Mouse (Mus musculus): ENCODE measurements around the gene Tas1r2. TPM values are rescaled to one million over a fixed set of nuclear protein-coding genes. Genes with fewer than 3 reads are reported as not detected.

Tas1r2 gene
- polyA plus RNA-seq, 1 experiment from 2014 or later: not detected

DNA sequence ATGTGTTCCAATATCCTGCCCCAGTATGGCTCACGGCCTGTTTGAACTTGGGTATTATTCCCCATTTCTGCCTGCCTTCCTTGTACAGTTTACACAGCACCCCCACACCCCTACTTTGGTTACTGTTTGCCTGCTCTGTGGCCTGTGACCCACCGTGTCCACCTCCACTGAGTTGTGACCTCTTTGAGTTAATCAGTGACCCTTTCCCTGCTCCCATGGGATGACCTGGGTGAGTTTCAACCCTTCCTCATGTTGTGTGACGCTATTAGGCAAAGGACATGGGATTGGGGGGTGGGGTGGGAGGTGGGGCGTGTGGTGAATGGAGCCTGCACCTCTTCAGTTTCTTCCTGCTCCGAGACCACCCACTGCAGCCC lies 29.2 kb upstream of the Tas1r2 start:
- Histone ChIP-seq H3K27me3 (ENCODE audit: low read depth, poor library complexity, severe bottlenecking) (no peaks in the 10 kb centered on the region), H3K9me3 (replicated peaks) (no peaks in the 10 kb centered on the region), H3K4me3 (peak overlapping the region; percentile 68; the same call in 1 of the 2 replicates), H3K36me3 (0 out of 2 replicates have a peak, but pooled peaks cover 7% of the 10 kb centered on the region), H3K27ac (no peak overlapping the region), H3K4me1 (peaks cover 20% of the 10 kb centered on the region)
- no peak for DNase-seq (ENCODE audit: low spot score)
- 71% methylated on average over 5 of the region's 5 CpGs for WGBS

DNA sequence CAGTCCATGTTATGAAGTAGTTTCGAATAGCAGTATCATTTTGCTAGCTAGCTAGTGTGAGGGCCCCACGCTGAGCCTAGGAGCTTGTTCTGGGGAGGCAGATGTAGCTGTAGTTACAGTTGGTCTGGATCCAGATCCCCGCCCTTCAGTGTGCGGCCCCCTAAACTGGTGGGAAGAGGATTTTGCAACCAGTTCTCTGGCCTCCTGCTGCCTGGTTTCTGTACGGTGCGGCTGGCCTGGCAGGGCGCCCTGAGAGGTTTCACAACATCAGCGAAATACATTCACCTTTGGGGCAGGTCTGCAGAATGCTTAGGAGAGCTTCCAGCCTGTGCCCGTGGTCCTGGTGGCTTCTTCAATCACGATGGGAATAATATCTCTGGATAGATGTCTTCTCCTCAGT lies 28.6 kb upstream of the Tas1r2 start:
- Histone ChIP-seq H3K4me3 (no peak overlapping the region), H3K36me3 (0 out of 2 replicates have a peak, but pooled peaks cover 4% of the 10 kb centered on the region), H3K9me3 (replicated peaks) (no peaks in the 10 kb centered on the region), H3K27me3 (ENCODE audit: low read depth, poor library complexity, severe bottlenecking) (no peaks in the 10 kb centered on the region), H3K27ac (no peak overlapping the region), H3K4me1 (peaks cover 20% of the 10 kb centered on the region)
- DNase-seq (ENCODE audit: low spot score): no peak
- WGBS: 87% methylated on average over 10 of the region's 10 CpGs

GRCm38 (mm10) chr4:139627361-139627760 lies 26.0 kb upstream of the Tas1r2 start:
- no peaks in the 10 kb centered on the region for H3K27me3 ChIP-seq (ENCODE audit: low read depth, poor library complexity, severe bottlenecking)
- H3K9me3 ChIP-seq (replicated peaks): no peaks in the 10 kb centered on the region
- H3K36me3 ChIP-seq: no peaks in the 10 kb centered on the region
- H3K4me3 ChIP-seq: no peak overlapping the region
- H3K27ac ChIP-seq: no peak overlapping the region
- WGBS: 96% methylated on average over 11 of the region's 11 CpGs
- peaks cover 17% of the 10 kb centered on the region for H3K4me1 ChIP-seq
- no peak for DNase-seq (ENCODE audit: low spot score)

DNA sequence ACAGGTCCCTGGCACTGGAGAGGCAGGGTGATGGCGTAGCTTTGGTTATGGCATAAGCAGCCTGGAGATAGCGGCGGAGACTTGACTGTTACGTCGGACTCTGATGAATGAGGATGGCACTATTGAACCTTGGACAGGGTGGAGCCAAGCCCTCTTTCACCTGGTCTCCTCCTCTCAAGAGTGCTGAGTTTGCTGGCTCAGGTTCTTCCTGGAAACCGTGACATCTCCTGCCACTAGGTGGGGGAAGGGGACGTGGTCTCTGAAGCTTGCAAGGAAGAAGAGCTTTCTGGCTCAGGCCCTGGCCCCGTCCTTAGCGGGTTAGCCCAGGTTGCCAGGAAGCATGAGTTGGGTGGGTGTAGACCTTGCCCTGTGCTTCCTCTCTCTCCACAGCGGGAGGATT lies 23.2 kb upstream of the Tas1r2 start:
- H3K36me3 ChIP-seq: no peaks in the 10 kb centered on the region
- no peaks in the 10 kb centered on the region for H3K27me3 ChIP-seq (ENCODE audit: low read depth, poor library complexity, severe bottlenecking)
- DNase-seq (ENCODE audit: low spot score): no peak
- 75% methylated on average over 10 of the region's 10 CpGs for WGBS
- no peaks in the 10 kb centered on the region for H3K9me3 ChIP-seq (replicated peaks)
- H3K4me1 ChIP-seq: no peaks in the 10 kb centered on the region
- no peak overlapping the region for H3K4me3 ChIP-seq
- no peak overlapping the region for H3K27ac ChIP-seq

DNA sequence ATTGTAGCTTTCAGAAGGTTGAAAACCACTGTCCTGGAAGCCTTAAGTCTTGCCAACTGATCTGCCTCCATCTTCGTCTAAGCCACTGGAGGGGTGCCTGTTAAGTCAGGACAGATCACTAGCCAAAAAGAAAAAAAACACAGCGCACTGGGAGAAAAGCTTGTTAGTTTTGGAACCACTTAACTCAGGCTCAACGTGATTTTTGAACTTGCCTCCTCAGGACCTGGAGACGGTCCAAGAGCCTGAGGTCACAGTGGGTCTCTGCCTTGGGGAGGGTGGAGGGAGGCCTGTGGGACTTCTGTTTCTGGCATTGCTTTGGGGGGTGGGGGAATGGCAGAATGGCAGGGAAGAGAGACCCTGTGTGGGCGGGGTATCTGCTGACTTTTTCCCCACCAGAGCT lies 22.2 kb upstream of the Tas1r2 start:
- no peaks in the 10 kb centered on the region for H3K27me3 ChIP-seq (ENCODE audit: low read depth, poor library complexity, severe bottlenecking)

GRCm38 (mm10) chr4:139631569-139632253 lies 21.6 kb upstream of the Tas1r2 start:
- Histone ChIP-seq H3K4me3 (no peak overlapping the region), H3K27ac (no peak overlapping the region), H3K36me3 (peaks cover 5% of the 10 kb centered on the region), H3K27me3 (ENCODE audit: low read depth, poor library complexity, severe bottlenecking) (no peaks in the 10 kb centered on the region), H3K4me1 (no peaks in the 10 kb centered on the region), H3K9me3 (replicated peaks) (no peaks in the 10 kb centered on the region)
- WGBS: 92% methylated on average over 7 of the region's 7 CpGs
- no peak for DNase-seq (ENCODE audit: low spot score)

More for the DNA sequence above, 22.2 kb upstream of the Tas1r2 start:
- Histone ChIP-seq H3K9me3 (replicated peaks) (no peaks in the 10 kb centered on the region), H3K36me3 (peaks cover 5% of the 10 kb centered on the region), H3K4me3 (no peak overlapping the region), H3K4me1 (no peaks in the 10 kb centered on the region), H3K27ac (no peak overlapping the region)
- 86% methylated on average over 5 of the region's 5 CpGs for WGBS
- no peak for DNase-seq (ENCODE audit: low spot score)

GRCm38 (mm10) chr4:139632254-139632580 lies 21.1 kb upstream of the Tas1r2 start:
- DNase-seq (ENCODE audit: low spot score): no peak
- Histone ChIP-seq H3K27me3 (ENCODE audit: low read depth, poor library complexity, severe bottlenecking) (peaks cover 5% of the 10 kb centered on the region; the same call in 1 of the 2 replicates), H3K4me1 (no peaks in the 10 kb centered on the region), H3K4me3 (no peak overlapping the region), H3K27ac (no peak overlapping the region), H3K36me3 (peaks cover 10% of the 10 kb centered on the region), H3K9me3 (replicated peaks) (no peaks in the 10 kb centered on the region)
- WGBS: 86% methylated on average over 10 of the region's 10 CpGs

DNA sequence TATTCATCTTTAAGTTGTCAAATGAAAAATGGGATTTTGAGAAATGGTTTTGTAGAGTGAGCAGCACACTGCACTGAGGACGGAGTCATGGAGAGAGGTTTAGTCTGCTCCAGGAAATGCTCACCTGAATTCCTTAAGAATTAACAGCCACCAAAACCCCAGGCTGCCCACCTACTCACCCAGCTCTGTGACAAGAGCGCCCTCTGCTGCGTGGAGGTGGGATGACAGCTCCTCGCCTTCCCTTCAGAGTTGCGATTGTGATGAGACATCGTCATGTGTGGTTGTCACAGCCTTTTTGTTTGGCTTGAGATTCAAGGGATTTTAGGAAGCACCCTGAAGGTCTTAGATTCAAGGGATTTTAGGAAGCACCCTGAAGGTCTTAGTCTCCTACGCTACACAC lies 17.0 kb upstream of the Tas1r2 start:
- Histone ChIP-seq H3K4me3 (no peak overlapping the region), H3K27me3 (ENCODE audit: low read depth, poor library complexity, severe bottlenecking) (peaks cover 47% of the 10 kb centered on the region), H3K36me3 (peaks cover 21% of the 10 kb centered on the region), H3K9me3 (replicated peaks) (no peaks in the 10 kb centered on the region), H3K4me1 (peaks cover 33% of the 10 kb centered on the region), H3K27ac (no peak overlapping the region)
- WGBS: 31% methylated on average over 7 of the region's 7 CpGs
- peak; percentile 91 for DNase-seq (ENCODE audit: low spot score)

- Histone ChIP-seq H3K27me3 (ENCODE audit: low read depth, poor library complexity, severe bottlenecking) (peaks cover 61% of the 10 kb centered on the region), H3K27ac (no peak overlapping the region), H3K4me3 (no peak overlapping the region), H3K36me3 (peaks cover 21% of the 10 kb centered on the region), H3K9me3 (replicated peaks) (no peaks in the 10 kb centered on the region), H3K4me1 (peaks cover 46% of the 10 kb centered on the region)
- WGBS: 90% methylated on average over 9 of the region's 9 CpGs
- no peak for DNase-seq (ENCODE audit: low spot score)
Measured at GRCm38 (mm10) chr4:139637847-139638246, 15.5 kb upstream of the Tas1r2 start.

DNA sequence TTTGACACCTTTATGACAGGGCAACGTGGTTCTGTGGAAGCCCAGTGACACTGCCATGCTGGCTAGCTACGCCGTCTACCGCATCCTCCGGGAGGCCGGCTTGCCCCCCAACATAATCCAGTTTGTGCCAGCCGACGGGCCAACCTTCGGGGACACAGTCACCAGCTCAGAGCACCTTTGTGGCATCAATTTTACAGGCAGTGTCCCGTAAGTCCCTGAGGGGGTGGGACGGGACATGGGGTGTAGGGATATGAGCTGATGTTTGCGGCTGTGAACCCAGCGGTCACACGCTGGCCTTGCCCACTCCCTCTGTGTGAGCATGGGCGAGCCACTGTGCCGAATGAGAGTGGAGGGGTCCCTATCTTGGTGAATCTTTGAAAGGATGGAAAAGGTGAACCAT lies 15.0 kb upstream of the Tas1r2 start:
- 91% methylated on average over 16 of the region's 16 CpGs for WGBS
- DNase-seq (ENCODE audit: low spot score): no peak
- no peak overlapping the region for H3K27ac ChIP-seq

GRCm38 (mm10) chr4:139639801-139640200 lies 13.5 kb upstream of the Tas1r2 start:
- 0 out of 2 replicates have a peak overlapping the region, but pooled peaks have one; percentile 31 for H3K27ac ChIP-seq
- WGBS: 18% methylated on average over 12 of the region's 12 CpGs
- H3K27me3 ChIP-seq (ENCODE audit: low read depth, poor library complexity, severe bottlenecking): peaks cover 72% of the 10 kb centered on the region
- peaks cover 46% of the 10 kb centered on the region for H3K4me1 ChIP-seq
- peaks cover 27% of the 10 kb centered on the region for H3K36me3 ChIP-seq
- H3K4me3 ChIP-seq: no peak overlapping the region
- no peaks in the 10 kb centered on the region for H3K9me3 ChIP-seq (replicated peaks)
- DNase-seq (ENCODE audit: low spot score): peak; percentile 40

More for the DNA sequence above, 15.0 kb upstream of the Tas1r2 start:
- peaks cover 21% of the 10 kb centered on the region for H3K36me3 ChIP-seq
- H3K4me3 ChIP-seq: no peak overlapping the region
- H3K27me3 ChIP-seq (ENCODE audit: low read depth, poor library complexity, severe bottlenecking): peaks cover 66% of the 10 kb centered on the region
- no peaks in the 10 kb centered on the region for H3K9me3 ChIP-seq (replicated peaks)
- H3K4me1 ChIP-seq: peaks cover 46% of the 10 kb centered on the region

DNA sequence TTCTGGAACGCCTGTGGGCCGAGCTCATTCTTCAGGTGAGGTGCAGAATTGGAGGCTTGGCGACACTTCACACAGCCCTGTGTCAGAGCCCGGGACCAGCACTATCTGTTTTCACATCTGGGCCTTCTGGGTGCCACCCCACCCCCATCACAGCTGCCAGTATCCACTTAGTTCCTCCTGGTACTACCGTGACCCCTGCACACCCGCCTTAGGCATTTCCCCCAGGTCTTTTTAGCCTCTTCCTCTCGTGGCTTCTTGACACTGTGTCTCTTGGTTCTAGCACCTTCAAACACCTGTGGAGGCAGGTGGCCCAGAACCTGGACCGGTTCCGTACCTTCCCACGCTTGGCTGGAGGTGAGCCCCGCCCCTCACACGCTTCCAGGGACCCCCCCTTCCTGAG lies 13.0 kb upstream of the Tas1r2 start:
- Histone ChIP-seq H3K4me1 (peaks cover 46% of the 10 kb centered on the region), H3K27ac (no peak overlapping the region), H3K27me3 (ENCODE audit: low read depth, poor library complexity, severe bottlenecking) (peaks cover 72% of the 10 kb centered on the region), H3K9me3 (replicated peaks) (no peaks in the 10 kb centered on the region), H3K36me3 (peaks cover 28% of the 10 kb centered on the region), H3K4me3 (no peak overlapping the region)
- no peak for DNase-seq (ENCODE audit: low spot score)
- 41% methylated on average over 12 of the region's 12 CpGs for WGBS

DNA sequence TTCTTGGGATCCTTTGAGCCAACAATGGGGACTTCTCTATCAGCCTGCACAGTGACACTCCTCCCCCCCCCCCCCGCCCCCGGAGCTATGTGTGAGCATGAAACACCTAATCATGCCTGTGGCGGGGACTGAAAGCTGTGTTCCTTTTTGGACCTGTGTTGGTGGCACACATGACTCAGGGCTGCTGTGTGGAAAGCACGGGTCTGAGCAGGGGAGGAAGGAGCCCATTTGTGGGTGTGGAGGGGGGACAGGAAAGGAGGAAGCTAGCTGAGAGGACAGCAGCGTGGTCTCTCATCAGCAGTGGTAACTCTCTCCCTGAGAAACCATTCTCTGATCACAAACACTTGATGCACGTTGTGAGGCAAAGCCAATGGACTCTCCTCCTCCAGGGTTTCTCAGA lies 12.6 kb upstream of the Tas1r2 start:
- Histone ChIP-seq H3K36me3 (peaks cover 24% of the 10 kb centered on the region; the same call in 1 of the 2 replicates), H3K4me1 (peaks cover 46% of the 10 kb centered on the region), H3K27me3 (ENCODE audit: low read depth, poor library complexity, severe bottlenecking) (peaks cover 72% of the 10 kb centered on the region), H3K9me3 (replicated peaks) (no peaks in the 10 kb centered on the region), H3K27ac (no peak overlapping the region), H3K4me3 (no peak overlapping the region)
- DNase-seq (ENCODE audit: low spot score): no peak
- WGBS: 53% methylated on average over 6 of the region's 6 CpGs
